Mouse (Mus musculus) megakaryocyte-erythroid progenitor cell, adult 5-6 weeks (primary cell): ENCODE measurements around the gene Rictor. TPM values are rescaled to one million over a fixed set of nuclear protein-coding genes. Genes with fewer than 3 reads are reported as not detected.

Experiments used
- ATAC-seq: replicated peaks from 2 replicates; pipeline ENCODE4 v1.8.0; 2016; ENCODE audit warnings: mild to moderate bottlenecking, inconsistent platforms; ENCODE audit not compliant: severe bottlenecking, poor library complexity, low FRiP score, low TSS enrichment
- total RNA-seq, 2 experiments: library from RNA; stranded (forward) in 1 of 2; stranded (reverse) in 1 of 2; fragments of 200-1000, 215-1000 nt in 1 of 2; fragments of >200 nt in 1 of 2; fragmentation: Nextera tagmentation in 1 of 2; gene quantifications; 2 replicates each; pipeline ENCODE4 v1.2.3; 2014 to 2017

Rictor gene
- total RNA-seq (2014; fragmentation: Nextera tagmentation) (32.5 and 47.1 TPM in 2 replicates), total RNA-seq (2017) (32.6 and 50.7 TPM in 2 replicates)

DNA sequence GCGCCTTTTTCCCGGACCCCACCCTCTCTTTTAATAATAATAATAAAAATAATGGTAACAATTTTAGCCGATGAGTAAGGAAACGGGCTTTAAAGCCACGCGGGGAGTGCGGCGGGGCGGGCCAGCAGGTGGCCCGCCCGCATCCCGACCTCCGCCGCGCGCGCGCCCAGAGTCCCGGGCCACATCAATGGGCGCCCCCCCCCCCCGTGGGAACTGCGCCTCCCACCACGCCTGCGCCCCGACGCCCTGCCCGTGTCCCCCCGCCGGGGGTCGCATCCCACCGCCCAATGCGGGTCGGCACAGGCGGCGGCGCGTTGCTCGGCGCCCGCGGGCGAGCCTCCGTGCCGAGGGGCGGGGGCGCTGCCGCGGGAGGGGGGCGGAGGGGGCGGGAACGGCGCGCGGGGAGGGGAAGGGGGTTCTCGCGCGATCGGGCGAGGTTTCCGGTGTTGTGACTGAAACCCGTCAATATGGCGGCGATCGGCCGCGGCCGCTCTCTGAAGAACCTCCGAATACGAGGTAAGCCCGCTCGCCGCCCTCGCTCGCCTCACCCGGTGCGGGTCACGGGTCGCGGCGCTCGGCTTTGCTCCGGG, at the start of gene Rictor:
TSS of gene Rictor (plus strand) at position 444 of the 590 bp plus-strand sequence.
- peak; percentile 43 for ATAC-seq

- ATAC-seq, result no peak
Observed at GRCm38 (mm10) chr15:6661951-6662350, 46.2 kb upstream of the Rictor start.

GRCm38 (mm10) chr15:6663991-6664390, 44.2 kb upstream of the Rictor start:
- no peak for ATAC-seq

DNA sequence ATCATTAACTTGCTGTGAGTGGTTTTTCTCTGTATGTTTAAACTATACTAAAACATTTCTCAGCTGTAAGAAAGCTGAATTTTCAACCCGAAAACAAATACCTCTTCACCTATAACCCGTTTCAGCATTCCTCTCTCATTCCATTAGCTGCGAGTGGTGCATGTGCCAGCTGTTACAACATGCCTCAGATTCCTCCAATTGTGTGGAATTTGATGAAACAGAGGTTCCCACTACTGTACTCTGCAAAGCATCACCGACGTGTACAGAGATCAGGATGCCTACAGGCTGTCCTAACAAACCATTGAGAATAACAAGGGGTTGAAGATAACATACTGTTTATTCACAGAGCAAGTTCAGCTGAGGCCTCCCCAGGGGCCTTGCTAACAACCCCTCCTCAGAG, 42.1 kb upstream of the Rictor start:
- no peak for ATAC-seq

DNA sequence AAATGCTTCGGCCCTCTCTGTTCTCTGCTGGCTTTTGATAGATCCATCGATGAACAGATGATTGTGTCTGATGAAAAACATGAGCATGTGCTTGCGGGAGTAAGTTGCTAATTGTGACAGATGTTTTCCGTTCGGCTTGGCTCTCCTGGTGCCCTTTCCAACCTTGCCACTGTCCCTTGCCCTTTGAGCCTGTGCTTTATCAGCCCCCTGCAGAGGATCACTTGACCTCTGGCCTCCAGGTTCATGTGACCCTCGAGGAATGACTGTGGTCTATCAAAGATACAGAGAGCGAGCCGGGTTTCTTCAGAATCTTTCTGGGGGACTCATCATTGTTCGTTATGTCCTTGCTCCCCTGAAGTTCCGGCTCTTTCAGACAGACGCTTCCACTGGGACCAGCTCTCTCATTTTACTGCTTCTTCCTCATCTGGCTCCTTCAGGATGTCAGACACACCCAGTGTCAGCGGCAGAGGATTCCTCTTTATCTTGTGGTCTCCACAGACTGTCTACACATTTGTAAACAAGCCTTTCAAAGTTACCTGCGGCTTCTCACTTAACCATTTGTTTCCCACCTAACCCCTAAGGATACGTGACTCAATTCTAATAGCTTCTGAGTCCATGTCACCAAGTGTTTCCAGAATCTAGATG, 39.3 kb upstream of the Rictor start:
- ATAC-seq, result no peak

DNA sequence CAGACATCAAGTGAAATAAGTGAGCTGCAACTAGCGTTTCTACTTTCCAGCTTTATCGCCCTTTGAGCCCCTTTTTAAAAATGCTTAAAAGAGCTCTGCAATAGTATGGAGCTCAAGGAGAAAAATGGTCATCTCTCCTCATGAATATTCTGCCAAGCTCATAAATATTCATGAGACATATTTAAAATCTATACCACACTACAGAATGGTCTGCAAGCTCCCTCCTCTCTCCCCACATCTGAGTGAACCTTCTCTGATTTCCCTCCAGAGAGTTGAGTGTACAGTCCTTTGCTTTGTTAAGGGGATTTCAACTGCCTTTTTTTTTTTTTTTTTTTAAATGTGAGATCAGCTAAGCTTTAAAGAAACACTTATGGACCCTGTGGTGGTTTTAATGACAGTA, 29.7 kb upstream of the Rictor start:
- no peak for ATAC-seq

DNA sequence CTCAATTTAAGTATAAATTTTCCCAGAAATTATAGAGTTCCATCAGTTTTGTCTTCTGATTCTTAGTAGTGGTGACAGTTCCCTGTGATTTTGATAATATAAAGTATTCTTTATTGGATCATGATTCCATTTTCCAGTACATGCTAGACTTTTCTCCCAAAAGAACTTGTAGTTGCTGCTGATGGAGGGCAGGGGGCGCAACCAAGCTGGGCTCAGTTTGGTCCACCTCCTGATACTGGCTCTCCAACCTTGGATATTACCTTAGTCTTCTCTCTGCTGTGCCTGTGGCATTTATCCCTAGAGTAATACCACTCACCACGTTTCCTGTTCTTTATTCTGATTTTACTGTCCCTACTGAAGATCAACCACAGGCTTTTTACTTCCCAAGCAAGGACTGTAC, 6.0 kb upstream of the Rictor start:
- ATAC-seq, result no peak

GRCm38 (mm10) chr15:6705351-6705901, 2.8 kb upstream of the Rictor start:
- peak; percentile 84 for ATAC-seq

- 0 out of 2 replicates have a peak, but pooled peaks have one; percentile 11 for ATAC-seq
Observed at GRCm38 (mm10) chr15:6707551-6707935, 636 bp upstream of the Rictor start.

DNA sequence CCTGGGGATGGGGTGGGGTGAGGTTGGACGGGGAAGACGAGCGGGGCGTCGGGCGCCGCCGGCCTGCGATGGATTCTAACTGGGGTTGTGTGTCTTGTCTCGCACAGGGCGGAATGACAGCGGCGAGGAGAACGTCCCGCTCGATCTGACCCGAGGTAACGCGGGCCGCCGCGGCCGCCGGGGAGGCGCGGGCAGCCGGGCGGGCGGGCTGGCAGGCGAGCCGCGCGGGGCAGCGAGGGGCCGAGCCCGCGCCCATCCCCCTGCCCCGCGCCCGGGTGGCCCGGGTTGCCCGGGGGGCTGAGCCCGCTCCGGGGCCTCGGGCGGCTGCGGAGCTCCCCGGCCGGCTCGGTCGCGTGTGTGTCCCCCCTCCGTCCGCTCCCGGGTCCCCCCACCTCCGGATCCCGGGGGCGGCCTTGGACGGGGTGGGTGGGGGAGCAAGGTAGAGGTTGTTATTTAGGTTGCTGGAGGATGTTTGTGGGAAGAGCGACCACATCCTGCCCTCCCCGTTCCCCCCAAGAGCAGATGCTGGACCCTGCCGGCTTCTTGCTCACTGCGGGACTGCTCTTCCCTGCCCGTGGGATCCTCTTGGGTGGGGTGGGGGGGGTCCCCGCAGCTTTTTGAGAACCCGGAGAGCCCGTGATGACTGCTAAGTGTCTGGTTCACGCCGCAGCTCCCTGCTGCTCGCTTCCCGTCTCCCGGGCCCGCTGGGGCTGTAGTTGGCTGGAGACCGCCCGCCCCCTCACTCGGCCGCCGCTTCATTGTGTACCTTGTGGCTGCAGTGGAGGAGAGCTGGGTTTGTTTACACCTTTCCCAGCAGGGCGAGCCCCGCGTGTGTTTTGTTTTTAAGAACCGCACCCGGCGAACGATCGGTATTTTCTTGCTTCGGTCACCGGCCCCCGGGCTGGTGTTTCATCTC, 605 bp downstream of the Rictor start:
- no peak for ATAC-seq

- no peak for ATAC-seq
Observed at GRCm38 (mm10) chr15:6709618-6710017, 1.4 kb downstream of the Rictor start.

DNA sequence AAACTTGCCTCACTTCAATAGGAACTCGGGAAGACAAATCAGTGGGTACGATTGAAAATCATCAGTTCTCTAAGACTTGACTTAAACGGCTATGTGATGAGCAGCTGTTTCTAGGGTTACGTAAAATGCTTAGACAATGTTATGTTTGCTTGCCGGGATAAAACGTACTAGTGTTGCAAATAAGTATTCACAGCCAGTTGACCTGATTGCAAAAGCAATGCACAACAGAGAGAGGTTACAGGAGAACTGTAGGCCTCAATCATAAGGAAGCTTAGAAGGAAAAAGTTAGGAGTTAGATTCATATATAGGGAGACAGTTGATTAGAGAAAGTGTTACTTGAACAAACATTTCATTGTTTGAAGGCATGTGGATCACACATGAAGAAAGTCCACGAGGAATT, 2.2 kb downstream of the Rictor start:
- ATAC-seq, result no peak

DNA sequence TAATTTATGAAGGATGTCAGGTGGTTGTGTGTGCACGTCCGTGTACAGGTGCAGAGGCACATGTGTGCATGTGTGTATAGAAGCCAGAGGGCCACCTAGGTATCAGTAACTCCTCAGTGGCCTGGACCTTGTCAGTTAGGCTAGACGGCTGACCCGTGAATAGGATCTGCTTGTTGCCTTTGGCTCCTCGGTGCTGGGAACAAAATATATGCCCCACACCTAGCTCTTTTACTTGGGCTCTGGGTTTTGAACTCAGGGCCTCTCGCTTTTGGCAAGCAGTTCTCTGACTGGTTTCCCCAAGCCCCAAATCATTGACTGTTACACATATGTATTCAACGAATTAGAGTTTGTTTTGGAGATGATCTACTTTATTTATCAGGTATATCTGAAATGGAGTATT, 3.0 kb downstream of the Rictor start:
- ATAC-seq, result no peak

DNA sequence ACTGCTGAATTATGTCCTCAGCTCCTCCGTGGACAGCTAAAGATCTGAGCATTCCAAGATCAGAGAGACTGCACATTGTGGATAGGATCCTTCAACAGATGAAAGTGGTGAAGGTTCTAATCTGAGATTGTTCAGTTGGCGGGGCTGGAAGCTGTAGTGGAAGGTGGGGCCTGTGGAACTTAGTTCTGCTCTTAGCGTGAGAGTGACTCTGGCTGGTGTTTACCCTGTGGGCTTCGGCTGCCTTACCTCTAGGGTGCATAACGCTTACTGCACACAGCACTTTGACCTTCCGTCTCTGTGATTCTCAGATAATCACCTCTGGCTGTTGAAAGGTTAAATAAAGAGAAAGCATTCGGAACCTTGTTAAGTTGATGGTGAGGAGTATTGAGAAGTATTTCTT, 6.6 kb downstream of the Rictor start:
- ATAC-seq, result peak; percentile 68

DNA sequence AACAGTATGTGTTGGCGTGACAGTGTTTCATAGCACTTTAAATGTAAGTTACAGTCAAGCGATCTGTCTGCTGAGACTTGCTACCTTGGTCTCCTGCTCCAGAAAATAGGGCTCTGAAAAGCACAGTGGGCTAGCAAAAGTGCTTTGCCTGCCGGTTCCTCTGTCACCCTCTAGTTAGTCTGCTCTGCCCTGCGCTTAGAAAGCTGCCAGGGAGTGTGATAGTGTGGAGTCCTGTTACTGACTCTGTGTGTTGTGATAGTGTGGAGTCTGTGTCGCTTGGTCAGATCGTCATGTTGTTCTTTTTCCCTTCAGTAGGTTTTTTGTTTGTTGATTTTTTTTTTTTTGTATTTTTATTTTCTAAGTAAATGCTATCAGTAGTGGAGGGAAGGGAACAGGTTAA, 7.1 kb downstream of the Rictor start:
- peak; percentile 27; the same call in 1 of the 2 replicates for ATAC-seq

GRCm38 (mm10) chr15:6721385-6721784, 13.2 kb downstream of the Rictor start:
- ATAC-seq, result no peak

DNA sequence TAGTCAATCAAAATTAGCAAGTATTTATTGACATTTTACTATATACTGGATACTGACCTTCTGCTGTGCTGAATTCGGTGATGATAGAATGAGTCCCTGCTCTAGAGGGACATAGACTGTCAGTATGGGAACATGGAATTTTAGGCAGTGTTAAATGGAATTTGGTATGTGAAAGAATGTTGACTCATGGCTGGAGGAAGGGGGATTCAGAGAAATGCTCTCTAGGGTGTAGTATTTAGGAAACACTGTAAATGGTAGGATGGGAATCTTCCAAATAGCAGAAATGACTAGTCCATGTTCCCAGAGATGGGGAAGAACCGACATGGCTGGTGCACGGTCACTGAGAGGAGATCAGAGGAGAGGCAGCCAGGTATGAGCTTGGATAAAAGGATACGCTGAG, 13.6 kb downstream of the Rictor start:
- no peak for ATAC-seq

- ATAC-seq, result peak; percentile 66
Observed at GRCm38 (mm10) chr15:6722405-6723176, 14.4 kb downstream of the Rictor start.

GRCm38 (mm10) chr15:6723338-6723737, 15.2 kb downstream of the Rictor start:
- ATAC-seq, result no peak
